Mouse (Mus musculus): ENCODE measurements around the gene Stac3.

Gene Stac3

GRCm38 (mm10) chr10:127500894-127501893 lies at the start of gene Stac3:
Gene Stac3 (plus strand): TSS chr10:127501686.
- no peak for DNase-seq

- no peak for DNase-seq
Observed at GRCm38 (mm10) chr10:127453701-127454100, 47.8 kb upstream of the Stac3 start.

GRCm38 (mm10) chr10:127462411-127463096 lies 38.9 kb upstream of the Stac3 start:
- no peak for DNase-seq

GRCm38 (mm10) chr10:127471281-127471988 lies 30.1 kb upstream of the Stac3 start:
- no peak for DNase-seq

GRCm38 (mm10) chr10:127472722-127473121 lies 28.8 kb upstream of the Stac3 start:
- DNase-seq, result no peak

- DNase-seq, result no peak
Observed at GRCm38 (mm10) chr10:127475175-127475574, 26.3 kb upstream of the Stac3 start.

- no peak for DNase-seq
Observed at GRCm38 (mm10) chr10:127476541-127476940, 24.9 kb upstream of the Stac3 start.

- no peak for DNase-seq
Observed at GRCm38 (mm10) chr10:127477301-127477700, 24.2 kb upstream of the Stac3 start.

GRCm38 (mm10) chr10:127479131-127479530 lies 22.4 kb upstream of the Stac3 start:
- DNase-seq, result peak; percentile 76 to 77

- no peak for DNase-seq
Observed at GRCm38 (mm10) chr10:127480833-127481813, 20.4 kb upstream of the Stac3 start.

GRCm38 (mm10) chr10:127485235-127485634 lies 16.3 kb upstream of the Stac3 start:
- no peak for DNase-seq

GRCm38 (mm10) chr10:127488856-127489255 lies 12.6 kb upstream of the Stac3 start:
- no peak for DNase-seq

GRCm38 (mm10) chr10:127490160-127491127 lies 11.0 kb upstream of the Stac3 start:
- peak in 1 of 2 experiments; percentile 23 for DNase-seq

- DNase-seq, result peak in 1 of 2 experiments; percentile 32
Observed at GRCm38 (mm10) chr10:127491128-127491512, 10.4 kb upstream of the Stac3 start.

GRCm38 (mm10) chr10:127492118-127492517 lies 9.4 kb upstream of the Stac3 start:
- DNase-seq, result no peak

- DNase-seq, result no peak
Observed at GRCm38 (mm10) chr10:127496156-127496555, 5.3 kb upstream of the Stac3 start.

- DNase-seq, result no peak
Observed at GRCm38 (mm10) chr10:127499516-127499915, 2.0 kb upstream of the Stac3 start.

- DNase-seq, result no peak
Observed at GRCm38 (mm10) chr10:127500042-127500441, 1.4 kb upstream of the Stac3 start.

GRCm38 (mm10) chr10:127508239-127508638 lies 6.8 kb downstream of the Stac3 start:
- peak; percentile 93 to 97 for DNase-seq

- peak; percentile 98 for DNase-seq
Observed at GRCm38 (mm10) chr10:127509051-127509836, 7.8 kb downstream of the Stac3 start.
